Mouse (Mus musculus) adrenal gland, postnatal 10 days (tissue): ENCODE data around the gene Napsa. TPM values are rescaled to one million over a fixed set of nuclear protein-coding genes. Genes with fewer than 3 reads are reported as not detected.
A peak's percentile ranks its signal among the peaks of the same experiment; 100 is the strongest.

Source experiments
- DNase-seq: peaks from one replicate; pipeline ENCODE4 v3.0.0; 2021; ENCODE audit warnings: mixed read lengths
- long read RNA-seq, 2 experiments: library from polyadenylated mRNA; stranded (forward); transcript quantifications; one replicate each; pipeline ENCODE4 v2.0.0; 2021
- total RNA-seq, 2 experiments: library from RNA; stranded (reverse); gene quantifications; 2 replicates each; pipeline ENCODE4 v1.2.3; 2021

The Napsa gene
- 1 to 10 TPM; 3.2 to 3.9 TPM for total RNA-seq
- long read RNA-seq, experiment 1, transcript Napsa-201 (9 exons, 1,560 nt), result major isoform, 5 of 7 reads
- long read RNA-seq, experiment 1, partial matches to known transcripts, result 1 of 7 reads
- long read RNA-seq, experiment 1, other reads (novel, unspliced or antisense), result 1 of 7 reads
- long read RNA-seq, experiment 2, transcript Napsa-201 (9 exons, 1,560 nt), result major isoform, 22 of 24 reads
- long read RNA-seq, experiment 2, partial matches to known transcripts, result 0 of 24 reads
- long read RNA-seq, experiment 2, other reads (novel, unspliced or antisense), result 1 of 24 reads

DNA sequence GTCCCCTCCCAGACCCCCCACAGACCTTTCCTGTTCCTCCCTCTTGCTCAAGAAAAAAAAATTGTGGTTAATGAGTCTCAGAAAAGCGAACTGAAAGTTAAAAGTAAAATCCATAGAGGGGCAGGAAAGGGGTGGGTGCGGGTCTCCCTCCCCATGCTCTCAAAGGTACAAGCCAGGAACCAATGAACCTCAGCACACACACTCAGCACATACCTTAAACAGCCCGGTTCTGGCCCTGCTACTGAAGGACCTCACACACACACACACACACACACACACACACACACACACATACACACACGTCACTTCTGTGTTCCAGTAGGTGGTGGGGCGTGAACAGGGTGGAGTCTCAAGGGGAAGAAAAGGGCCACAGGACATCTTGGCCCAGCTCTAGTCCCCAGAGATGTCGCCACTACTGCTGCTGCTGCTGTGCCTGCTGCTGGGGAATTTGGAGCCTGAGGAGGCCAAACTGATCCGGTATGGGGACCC is at the start of gene Napsa:
Gene Napsa, plus strand, starts transcription at position 168 of the 489 bp plus-strand sequence.
- DNase-seq, result peak; percentile 20

GRCm38 (mm10) chr7:44523056-44523455 is 49.1 kb upstream of the Napsa start:
- DNase-seq, result no peak

DNA sequence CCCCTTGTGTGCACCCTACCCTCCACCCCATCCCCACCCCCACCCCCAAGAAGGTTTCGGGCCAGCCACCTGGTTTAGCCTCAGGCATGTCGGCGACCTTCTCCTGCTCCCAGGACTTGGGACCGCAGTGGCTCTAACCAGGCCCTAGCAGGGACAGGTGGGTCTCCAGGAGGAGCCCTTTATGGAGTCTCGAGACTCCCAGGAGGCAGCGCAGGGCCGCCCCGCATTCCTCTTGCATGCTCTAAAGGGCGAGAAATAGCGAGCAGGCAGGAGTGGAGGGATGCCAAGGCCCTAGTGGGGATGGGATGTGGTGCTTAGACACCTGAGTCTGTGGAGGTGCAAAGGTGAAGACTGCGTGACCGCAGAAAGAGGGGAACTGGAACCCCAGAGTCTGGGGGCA is 47.7 kb upstream of the Napsa start, which contains the start of gene Mybpc2:
Gene Mybpc2, minus strand, starts transcription at position 155 of the 400 bp plus-strand sequence.
- no peak for DNase-seq

DNA sequence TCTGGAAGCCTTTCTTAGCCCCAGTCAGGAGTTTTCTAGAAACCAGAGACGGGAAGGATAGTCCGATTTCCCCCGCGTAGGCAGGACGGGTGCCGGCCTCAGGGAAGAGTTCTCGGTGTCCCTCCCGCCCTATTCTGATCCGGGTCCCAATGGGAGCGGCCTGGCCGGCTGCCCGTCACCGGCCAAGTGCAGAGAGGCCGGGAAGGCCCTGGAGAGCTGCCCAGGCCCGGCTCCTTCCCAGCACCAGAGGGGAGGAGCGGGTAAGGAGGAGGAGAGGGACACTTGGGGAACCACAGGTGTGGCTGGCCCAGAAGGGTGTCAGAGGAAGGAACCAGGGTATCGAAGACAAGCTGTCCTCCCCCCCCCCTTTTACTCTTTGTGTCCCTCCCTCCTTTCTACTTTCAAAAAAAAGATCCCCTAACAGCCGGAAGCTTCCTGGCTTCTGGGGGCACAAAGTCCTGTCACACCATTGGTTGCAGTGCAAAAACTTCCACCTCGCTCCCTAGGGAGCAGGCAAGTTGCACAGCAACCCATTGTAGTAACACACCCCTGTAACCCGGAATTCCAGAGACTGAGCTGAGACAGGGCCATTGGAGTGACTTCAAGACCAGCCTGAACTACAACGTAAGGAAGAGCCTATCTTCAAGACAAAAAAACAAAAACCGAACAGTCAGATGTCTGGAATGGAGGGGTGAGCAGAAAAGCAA is 46.9 kb upstream of the Napsa start:
- peak; percentile 95 for DNase-seq

GRCm38 (mm10) chr7:44526414-44527154 is 45.6 kb upstream of the Napsa start:
- DNase-seq, result no peak

- DNase-seq, result peak; percentile 83
These were observed 44.4 kb upstream of the Napsa start for GRCm38 (mm10) chr7:44527483-44528398.

- no peak for DNase-seq
These were observed 42.7 kb upstream of the Napsa start for GRCm38 (mm10) chr7:44529518-44529917.

GRCm38 (mm10) chr7:44530507-44530906 is 41.7 kb upstream of the Napsa start:
- DNase-seq, result no peak

GRCm38 (mm10) chr7:44531207-44531606 is 41.0 kb upstream of the Napsa start:
- no peak for DNase-seq

DNA sequence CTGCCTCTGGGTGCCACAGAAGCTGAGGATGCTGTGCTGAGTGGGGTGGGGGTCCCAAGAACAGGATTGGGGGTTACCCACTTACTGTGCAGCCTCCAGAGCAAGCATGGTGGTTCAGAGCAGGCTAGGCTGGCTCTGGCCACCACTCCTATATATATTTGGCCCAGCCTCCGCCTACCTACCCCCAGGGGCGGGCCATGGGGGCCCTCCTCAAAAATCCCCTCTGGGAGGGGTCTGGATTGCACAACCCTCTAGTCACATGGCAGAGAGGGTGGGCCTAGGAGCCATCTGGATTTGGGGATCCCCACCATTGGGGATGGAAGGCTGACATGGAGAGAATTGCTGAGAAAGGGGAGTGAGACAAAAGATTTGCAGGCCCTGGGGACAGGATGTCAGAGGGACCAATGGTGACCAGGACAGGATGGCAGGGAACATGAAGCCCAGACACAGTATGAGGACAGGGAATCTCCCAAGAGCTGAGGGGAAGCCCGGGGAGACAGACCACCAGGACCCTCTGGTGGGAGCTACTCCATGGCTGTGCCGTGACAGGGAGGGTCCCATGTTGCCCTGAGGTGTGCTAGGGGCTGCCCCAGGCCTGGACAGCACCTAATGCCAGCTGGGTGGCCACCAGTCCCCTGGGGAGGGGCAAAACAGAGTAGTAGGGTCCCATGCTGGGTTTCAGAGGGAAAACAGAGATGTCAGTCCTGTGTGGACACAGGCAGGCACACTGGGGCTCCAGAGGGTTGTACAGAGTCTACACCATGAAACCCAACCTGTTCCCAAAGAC is 40.0 kb upstream of the Napsa start, which contains the start of gene Spib:
Gene Spib, minus strand, starts transcription at position 126 of the 787 bp plus-strand sequence.
- DNase-seq, result no peak

DNA sequence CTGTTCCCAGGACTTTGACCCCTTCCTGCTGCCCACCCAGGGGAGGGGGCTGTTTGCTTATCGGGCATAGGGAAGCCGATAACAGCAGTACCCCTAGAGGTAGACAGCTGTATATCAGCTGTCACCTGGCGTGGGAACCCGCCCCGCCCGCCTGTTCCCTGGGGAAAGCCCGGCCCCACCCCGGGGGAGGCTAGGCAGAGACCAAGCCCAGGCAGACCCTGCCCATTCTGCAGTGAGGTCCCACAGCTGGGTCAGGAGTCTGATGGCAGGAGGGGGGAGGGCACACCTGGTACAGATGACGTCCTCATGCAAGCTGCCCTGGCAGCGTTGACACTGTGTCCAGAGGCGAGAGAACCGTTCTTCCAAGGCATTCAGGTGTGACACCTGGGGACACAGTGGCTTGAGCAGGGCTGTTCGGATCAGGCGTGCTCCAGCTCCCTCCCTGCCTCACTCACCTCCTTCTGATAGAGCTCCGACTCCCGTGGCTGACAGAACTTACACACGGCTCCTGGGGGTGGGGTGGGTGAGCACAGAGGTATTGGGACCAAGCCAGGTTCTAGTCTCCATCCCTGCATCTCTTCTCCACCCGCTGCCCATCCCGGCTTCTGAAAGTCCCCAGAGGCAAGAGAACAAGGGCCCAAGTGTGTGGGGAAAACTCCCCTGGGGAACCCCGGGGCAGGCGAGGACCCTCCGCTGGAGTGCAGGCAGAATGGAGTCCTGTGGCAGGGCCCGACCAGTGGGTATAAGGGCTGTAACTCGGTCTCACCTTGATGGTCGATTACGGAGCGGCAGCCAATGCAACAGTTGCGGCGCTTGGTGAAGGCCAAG is 39.0 kb upstream of the Napsa start:
- DNase-seq, result no peak

DNA sequence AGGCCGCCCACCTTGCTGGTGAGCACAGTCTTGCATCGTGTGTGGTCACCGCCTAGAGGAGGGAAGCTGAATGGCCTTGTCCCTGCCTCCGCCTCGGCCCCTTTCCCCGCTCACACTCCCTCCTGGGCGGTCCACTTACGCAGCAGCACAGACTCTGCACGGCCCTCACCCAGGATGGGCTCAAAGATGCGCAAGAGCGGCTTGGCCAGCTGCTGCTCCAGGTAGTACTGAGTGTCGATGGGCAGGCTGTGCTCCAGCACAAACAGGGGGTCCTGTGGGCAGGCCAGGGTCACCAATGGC is 38.5 kb upstream of the Napsa start:
- no peak for DNase-seq

DNA sequence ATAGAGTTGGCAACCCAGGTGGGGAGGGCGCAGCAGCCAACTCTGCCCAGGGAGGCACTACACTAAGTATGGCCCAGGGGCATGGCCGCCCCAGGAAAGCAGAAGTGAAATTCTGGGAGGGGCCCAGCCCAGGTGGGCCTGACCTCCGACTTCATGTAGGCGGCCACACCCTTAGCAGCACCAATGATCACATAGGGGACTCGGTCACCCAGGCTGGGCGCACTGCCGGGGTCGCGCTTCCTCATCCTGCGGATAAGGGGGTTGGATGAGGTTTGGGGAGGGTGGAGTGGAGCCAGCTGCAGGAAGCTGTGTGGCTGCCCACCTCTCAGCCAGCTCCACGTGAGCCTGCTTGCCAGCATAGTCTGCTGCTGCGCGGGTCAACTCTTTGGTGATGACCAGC is 37.9 kb upstream of the Napsa start:
- DNase-seq, result no peak

GRCm38 (mm10) chr7:44534656-44535441 is 37.3 kb upstream of the Napsa start:
- DNase-seq, result no peak

- no peak for DNase-seq
These were observed 36.3 kb upstream of the Napsa start for GRCm38 (mm10) chr7:44535657-44536589.

DNA sequence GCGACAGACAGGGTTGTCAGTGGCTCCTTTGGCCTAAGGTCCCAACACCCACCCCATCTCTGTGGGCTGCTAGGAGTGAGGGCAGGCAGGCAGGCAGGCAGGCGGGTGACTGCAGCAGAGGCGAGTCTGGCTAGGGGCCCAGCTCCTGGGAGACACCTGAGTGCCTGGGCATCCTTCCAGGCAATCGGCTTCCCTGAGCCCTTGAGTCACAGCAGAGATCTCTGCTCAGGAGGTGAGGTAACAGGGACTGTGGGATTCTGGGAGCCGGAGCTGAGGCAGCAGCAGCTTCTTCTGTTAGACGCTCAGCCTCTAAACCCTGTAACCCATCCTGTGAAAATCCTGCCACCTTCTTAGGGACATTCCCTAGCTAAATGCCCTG is 35.6 kb upstream of the Napsa start:
- no peak for DNase-seq

- no peak for DNase-seq
These were observed 35.2 kb upstream of the Napsa start for GRCm38 (mm10) chr7:44537009-44537408.

- DNase-seq, result no peak
These were observed 34.7 kb upstream of the Napsa start for GRCm38 (mm10) chr7:44537496-44537895.
